Mouse (Mus musculus) kidney, postnatal 14 days (tissue): ENCODE measurements around the gene Mast4.

Experiments used
- DNase-seq: peaks from one replicate; pipeline ENCODE4 v3.0.0; 2022; ENCODE audit warnings: mixed read lengths

The Mast4 gene

DNA sequence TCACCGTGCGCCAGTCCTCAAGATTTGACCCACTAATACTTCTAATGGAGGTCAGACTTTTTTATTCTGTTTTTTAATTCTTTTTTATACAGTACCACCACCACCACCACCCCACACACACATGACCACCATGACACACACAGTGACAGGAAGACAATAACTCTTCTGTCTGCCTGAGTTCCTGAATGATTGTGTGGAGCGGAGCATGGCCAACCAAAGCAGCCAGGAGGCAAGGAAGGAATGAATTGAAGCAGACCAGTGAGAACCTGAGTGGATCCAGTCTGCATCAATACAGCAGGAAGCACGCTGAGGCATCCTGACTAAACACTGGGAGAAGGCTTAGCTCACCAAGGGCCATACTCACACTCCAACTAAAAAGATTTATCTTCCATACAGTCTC, 219.2 kb downstream of the Mast4 start:
- DNase-seq = no peak

GRCm38 (mm10) chr13:103114274-103114673, 220.0 kb downstream of the Mast4 start:
- DNase-seq = peak; percentile 34

DNA sequence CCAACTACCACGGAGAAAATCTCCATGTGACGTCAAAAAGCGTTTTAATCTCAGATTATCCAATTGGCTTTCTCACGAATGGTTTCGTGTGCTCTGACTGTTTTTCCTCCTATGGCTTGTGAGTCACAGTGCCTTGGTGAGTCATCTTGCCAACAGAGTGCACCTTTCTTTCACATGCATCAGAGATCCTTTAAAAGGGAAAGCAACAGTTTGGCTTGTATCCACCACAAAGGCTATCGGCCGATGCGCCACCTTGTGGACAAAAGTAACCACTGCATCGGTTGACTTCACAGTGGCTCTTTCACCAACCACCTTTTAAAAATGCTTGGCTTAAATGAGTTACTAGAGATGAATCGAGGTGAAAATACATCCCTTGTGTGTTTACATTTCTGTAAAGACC, 224.4 kb downstream of the Mast4 start:
- peak; percentile 79 for DNase-seq

DNA sequence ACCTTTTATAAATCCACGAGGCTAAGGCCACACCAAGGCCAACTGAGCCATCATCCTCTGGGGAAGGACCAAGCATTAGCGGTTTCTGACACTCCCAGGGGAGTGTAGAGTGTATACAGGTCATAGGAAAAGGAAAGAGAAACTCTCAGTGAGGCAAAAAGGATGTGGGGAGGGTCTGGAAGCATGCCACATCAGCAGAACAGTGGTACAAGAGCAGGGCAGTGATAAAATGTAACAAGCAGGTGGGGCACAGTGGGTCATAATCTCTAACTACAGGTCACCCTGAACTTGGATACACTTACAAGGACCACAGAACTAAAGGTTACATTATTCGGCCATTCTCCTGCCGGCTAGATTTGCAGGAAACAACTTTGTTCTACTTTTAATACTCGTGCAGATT, 226.9 kb downstream of the Mast4 start:
- no peak for DNase-seq

DNA sequence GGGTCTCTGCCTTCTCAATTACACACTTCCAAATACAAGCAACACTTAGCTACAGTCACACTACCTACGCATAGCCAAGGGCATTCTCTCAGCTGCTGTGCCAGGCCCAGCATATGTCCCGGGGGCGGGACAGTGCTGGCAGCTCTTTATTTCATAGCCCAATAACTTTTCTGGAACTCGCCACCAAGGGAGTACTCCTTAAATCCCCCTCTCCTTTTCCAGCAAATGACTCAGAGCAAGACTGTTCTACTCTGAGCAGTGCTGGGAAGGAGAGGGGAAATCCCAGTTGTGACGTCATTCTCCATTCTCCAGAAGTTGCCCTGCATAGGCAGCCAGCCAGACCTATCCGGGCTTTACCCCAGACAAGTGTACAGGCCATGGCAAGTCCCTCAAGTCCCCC, 231.7 kb downstream of the Mast4 start:
- DNase-seq = no peak

DNA sequence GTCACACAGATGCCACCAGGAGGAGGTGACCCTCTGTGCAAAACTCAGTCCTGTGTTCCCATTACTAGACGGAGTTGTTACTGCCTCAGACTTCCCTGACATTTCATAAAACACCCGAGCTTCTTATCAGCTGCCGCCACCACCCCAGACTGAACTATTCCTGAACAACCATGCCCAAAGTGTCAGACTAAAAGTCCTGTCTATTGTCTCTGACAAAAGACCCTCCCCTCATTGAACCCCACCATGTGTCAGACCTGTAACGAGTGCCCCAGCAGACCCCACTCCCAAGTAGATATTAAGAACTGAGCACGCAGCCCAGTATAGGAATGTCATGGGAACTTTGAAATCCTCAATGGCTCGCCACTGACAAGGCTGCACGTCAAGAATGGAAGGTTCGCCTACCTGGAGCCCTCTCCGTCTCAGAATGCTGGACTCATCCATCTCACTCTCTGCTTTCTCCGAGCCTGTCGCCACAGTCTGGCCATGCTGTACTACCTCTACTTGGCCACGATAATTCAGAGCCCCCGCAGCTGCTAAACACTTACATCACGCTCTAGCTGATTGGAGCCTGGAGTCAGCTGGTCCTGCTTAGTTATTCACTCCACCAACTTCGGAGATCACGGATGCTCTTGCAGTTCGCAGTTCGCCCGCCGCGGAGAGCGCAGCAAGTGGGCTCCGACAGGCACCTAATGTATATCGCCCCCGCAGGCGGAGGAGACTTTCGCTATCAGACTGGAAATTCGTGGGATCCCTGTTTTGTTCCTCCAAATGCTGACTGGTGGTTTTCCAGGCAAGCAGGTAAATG, 237.7 kb downstream of the Mast4 start:
- peak; percentile 69 for DNase-seq

DNA sequence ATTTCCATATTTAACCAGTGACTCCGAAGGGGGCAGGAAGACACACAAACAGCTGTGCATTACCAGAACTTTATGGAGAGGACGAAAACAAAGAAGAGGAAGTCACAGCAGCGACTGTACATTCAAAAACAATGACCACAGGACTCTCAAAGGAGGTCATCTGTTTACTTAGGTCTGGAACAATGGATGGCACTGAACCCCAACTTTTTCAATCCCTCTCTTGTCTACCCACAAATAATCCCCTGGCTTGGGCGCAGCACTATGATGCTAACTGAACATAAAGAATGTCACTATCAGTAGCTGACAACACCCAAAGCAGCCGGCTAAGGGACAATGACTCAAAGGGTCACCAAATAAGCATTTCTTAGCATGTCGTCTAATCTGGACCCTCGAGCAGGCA, 238.8 kb downstream of the Mast4 start:
- no peak for DNase-seq

DNA sequence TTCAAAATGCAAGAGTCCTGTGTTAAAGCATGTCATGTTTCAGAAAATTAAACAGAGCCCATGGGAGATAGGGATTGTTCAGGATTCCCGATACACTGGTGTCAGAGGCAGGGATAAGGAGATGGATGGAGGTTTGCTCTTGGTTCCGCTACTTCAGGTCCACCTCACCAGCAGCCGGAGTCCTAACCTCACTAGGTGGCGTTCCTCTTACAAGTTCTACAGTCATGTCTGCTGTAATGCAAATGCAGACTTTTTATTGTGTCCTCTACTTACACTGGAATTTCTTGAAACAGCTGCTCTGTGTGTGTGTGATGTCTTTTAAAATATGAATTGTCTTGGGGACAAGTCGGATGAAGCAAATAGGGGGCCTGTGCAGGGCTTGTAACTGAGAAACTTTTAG, 239.7 kb downstream of the Mast4 start:
- no peak for DNase-seq

DNA sequence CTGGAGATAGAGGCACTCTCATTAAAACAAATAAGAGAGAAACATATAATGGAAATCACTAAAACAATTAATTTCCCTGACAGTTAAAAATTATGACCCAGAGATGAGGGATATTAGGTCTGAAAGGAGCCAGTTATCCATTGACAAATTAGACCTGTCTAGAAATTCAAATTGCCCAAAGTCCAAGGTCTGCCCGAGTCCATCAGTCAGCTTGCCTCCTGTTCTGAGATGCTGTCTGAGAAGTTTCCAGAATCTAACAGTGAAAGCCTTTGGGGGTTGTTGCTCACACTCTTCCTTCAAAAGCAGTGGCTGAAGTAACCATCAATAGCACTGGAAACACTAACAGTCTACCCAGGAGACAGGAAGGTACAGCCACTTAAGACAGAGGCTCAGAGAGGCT, 240.6 kb downstream of the Mast4 start:
- DNase-seq = peak; percentile 29

GRCm38 (mm10) chr13:103085540-103086121, 248.7 kb downstream of the Mast4 start:
- no peak for DNase-seq

- peak; percentile 51 for DNase-seq
Observed at GRCm38 (mm10) chr13:103082891-103083290, 251.4 kb downstream of the Mast4 start.

DNA sequence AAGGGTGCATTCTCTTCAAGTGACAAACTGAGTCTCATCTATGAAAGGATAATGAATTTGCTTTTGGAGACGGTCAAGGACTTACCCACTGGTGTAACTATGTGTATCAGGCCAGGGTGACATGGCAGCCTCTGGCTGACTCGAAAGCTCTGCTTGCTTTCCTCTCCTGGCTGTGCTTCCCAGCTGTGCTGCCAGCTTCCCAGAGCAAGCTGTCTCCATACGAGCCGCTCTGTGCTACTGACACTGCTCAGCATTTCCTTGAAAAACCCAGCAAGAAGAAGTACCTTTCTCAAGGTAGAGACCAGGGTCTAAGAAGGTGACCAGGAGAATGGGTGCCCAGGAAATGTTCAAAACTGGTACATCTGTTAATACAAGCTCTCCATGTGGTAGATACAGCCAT, 254.5 kb downstream of the Mast4 start:
- DNase-seq = no peak

DNA sequence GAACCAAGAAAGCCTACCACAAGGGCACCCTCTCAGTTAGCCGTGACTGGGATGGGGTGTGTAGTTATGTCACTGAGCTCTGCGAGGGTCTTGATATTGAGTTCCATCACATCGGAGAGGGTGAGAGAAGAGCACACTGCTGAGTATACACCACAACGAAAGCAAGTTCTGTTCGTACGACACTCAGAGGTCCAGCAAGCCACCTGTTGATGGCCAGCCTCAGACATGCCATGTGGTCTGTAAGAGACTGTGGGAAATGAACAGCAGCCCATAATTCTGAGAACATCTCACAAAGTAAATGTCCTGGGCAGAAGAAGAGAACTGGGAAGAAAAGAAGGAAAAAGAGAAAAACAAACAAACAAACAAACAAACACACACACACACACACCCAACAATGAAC, 255.5 kb downstream of the Mast4 start:
- DNase-seq = no peak

- no peak for DNase-seq
Observed at GRCm38 (mm10) chr13:103073461-103073860, 260.8 kb downstream of the Mast4 start.

DNA sequence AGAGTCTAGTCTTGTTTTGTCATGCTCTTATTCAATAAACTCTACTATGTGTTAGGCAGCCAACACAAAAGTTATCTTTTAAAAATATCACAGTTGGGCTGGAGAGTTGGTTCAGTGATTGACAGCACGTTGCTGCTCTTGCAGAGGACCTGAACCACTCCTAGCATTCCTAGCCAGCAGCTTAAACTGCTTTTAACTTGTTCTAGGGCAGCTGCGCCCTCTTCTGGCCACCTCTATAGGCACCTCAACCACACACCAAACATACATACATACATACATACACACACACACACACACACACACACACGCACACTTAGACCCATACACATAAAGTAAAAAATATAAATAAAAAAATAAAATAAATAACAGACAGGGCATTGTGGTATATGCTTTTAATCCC, 262.5 kb downstream of the Mast4 start:
- no peak for DNase-seq

DNA sequence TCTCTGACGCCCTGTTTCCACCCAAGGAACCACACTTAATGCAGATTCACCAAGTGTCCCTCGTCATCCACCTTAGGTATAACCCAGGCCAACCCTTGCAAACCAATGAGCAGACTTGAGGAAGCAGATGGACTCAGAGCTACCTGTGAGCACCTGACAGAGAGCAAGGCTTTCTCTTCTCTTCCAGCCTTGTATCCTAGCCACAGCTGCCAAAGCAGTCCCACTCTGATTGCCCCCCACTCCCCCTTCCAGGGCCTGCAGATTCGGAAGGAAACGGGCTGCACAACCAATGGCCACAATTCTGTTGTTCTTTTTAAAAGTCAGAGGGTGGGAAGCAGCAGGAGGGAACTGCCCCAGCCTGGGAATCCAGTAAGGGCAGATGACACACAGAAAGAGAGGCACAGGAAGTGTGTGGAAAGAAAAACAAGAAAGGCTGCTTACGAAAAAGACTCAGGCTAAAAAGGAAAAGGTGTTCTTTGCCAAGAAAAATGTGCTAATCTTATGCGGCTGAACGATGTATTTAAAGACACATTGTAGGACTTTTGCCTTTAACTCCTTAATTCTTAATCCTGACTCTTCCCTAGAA, 266.6 kb downstream of the Mast4 start:
- DNase-seq = no peak

DNA sequence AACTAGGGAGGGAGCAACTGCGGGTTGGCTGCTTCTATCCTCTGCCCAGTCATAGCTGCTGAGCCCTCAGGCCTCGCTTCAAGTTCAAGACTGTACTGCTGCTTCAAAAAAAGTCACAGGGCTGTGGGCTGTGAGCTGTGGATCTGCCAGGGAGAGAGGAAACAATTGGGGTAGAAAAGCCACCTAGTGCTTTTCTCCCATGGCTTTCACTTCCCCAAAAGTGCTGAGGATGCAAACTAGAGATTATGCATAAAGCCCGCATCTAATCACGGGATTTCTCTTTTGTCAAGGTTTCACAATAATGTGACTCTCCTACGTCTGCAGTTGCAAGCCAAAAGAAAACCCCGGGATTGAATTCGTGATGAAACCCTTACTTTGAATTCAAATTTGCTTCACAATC, 268.9 kb downstream of the Mast4 start:
- DNase-seq = no peak

GRCm38 (mm10) chr13:103061680-103062079, 272.6 kb downstream of the Mast4 start:
- DNase-seq = no peak

- no peak for DNase-seq
Observed at GRCm38 (mm10) chr13:103059995-103060652, 274.2 kb downstream of the Mast4 start.

DNA sequence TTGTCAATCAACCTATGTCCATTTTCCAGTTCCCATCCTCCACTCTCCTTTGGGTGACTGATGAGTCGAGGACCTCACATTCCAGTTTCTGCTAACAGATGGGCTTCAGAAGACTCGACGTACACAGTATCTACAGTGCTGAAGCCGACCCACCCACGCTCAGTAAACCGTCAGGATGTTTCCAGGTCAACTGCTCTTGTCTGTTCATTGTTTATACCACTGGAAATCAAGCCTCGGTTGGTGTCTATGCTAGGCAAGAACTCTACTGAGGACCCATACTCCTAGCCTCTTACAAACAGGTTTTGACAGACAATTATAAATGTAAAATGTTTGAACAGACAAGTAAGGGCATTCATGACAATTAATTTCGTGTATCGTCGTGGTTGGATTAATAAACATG, 277.8 kb downstream of the Mast4 start:
- no peak for DNase-seq

- no peak for DNase-seq
Observed at GRCm38 (mm10) chr13:103052661-103053060, 281.6 kb downstream of the Mast4 start.

DNA sequence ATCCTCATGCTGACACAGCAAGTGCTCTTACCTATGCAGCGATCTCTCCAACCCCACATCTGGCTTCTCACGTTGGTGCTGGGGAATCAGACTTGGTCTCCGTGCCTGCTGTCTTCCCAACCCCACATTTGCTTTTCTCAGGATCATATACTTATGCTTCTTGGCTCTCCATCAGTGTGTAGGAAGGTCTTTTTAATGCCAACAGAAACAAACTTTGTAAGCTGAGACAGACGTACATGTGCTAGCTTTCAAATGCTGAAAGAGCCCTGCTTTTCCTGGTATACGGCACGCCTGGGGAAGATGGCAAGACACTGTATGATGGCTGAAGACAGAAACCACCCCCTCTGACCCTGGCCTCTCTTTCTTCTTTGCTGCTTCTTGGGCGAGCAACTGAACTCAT, 285.3 kb downstream of the Mast4 start:
- DNase-seq = no peak

DNA sequence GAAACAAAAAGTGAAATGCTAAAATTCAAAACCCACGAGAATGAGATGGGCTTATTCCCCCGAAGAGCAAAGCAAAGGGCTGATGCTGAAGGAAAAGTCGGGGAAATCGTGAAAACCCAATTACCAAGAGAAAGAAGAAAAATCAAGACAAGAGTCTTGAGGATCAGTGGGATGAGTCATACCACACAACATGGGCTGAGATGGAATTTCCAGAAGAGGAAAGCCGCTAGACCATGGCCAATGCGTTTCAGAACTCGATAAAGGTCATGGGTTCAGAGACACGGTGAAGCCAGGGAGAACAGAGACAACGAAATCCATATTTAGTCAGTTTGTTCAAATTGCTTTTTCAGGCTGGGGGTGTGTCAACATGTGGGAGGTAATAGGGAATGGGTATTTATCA, 290.6 kb downstream of the Mast4 start:
- DNase-seq = no peak

- no peak for DNase-seq
Observed at GRCm38 (mm10) chr13:103043011-103043410, 291.3 kb downstream of the Mast4 start.
